ENCODE assay signal across 13 mouse cellular contexts in the genomic region with DNA sequence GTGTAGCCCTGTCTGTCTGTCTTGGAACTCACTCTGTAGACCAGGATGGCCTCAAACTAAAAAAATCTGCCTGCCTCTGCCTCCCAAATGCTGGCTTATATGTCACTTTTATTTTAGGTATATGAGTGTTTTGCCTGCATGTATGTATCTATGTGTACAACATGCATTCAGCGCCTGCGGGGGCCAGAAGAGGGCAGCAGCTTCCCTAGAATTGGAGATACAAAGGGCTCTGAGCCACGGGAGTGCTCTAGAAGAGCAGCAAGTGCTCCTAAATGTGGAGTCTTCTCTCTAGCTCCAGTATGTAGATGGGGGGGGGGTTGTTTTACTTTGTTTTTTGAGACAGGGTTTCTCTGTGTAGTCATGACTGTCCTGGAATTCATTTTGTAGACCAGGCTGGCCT. TPM values are rescaled to one million over a fixed set of nuclear protein-coding genes. Genes with fewer than 3 reads are reported as not detected.
DNase-seq lines count a peak whose midpoint lies in the region; ATAC-seq and TF ChIP-seq lines count a peak whose summit lies in the region.
"Not testable (repeated sequence)": the region's sequence is repeated elsewhere in the genome, so short reads cannot be mapped to it uniquely, and the experiment has no call there.
"Had no signal": no experiment of that assay in that cellular context is flagged by ENCODE, and none has a peak within 500 bp of the region (broad histone marks: within the 10 kb centered on the region; RNA-seq: fewer than 3 reads in every experiment).

No protein-coding gene starts in this region.

- not testable (repeated sequence) for TF ChIP-seq POLR2A in cerebellum, adult 2 months (IDR thresholded peaks at IDR 0.05; ENCODE audit: borderline replicate concordance, insufficient read depth, low read length)

- TF ChIP-seq CTCF in cerebellum, adult 2 months (IDR thresholded peaks at IDR 0.05; ENCODE audit: borderline replicate concordance, insufficient read depth, low read depth, low read length) = 0 out of 2 replicates have a peak, but pooled peaks have one; percentile 6

- not testable (repeated sequence) for H3K27ac ChIP-seq in cerebellum, adult 2 months (ENCODE audit: insufficient read depth, low read length)

- peak; percentile 45; the same call in 1 of the 2 replicates for ATAC-seq in frontal cortex, adult (ENCODE audit: low TSS enrichment)

- WGBS in cerebellum, adult 2 months = 10% methylated on average over 3 of the region's 3 CpGs

- H3K4me1 ChIP-seq in cerebellum, adult 2 months (ENCODE audit: control insufficient read depth, insufficient read depth, low read length) = not testable (repeated sequence)

- peak; percentile 46 for DNase-seq in NIH3T3 (ENCODE audit: low read depth)
- peak in 1 of 2 experiments; percentile 50 for DNase-seq in cerebellum, adult 2 months
- DNase-seq in kidney, adult 11 months = peak; percentile 36
- DNase-seq in layer of hippocampus, adult 9-10 months (ENCODE audit: low spot score) = peak; percentile 22
- peak; percentile 37 for DNase-seq in lung, postnatal 25 days (ENCODE audit: low spot score)
- peak; percentile 44 for DNase-seq in ovary, postnatal 36 days (ENCODE audit: low spot score)
- peak; percentile 25 for DNase-seq in urinary bladder, postnatal 14 days (ENCODE audit: low spot score)

- not testable (repeated sequence) for H3K27me3 ChIP-seq in cerebellum, adult 2 months (ENCODE audit: control insufficient read depth, insufficient read depth, low read length)

- not testable (repeated sequence) for H3K4me3 ChIP-seq in cerebellum, adult 2 months (replicated peaks; ENCODE audit: insufficient read depth, low read depth, low read length)

RNA-seq across cellular contexts. Expression of a gene that starts 4.0 kb away (rescaled TPM):
- 395 and 461 TPM in 2 replicates for polyA plus RNA-seq in cerebellum, adult 2 months (2012; rRNA removed)

RNA-seq across cellular contexts. Expression of a gene that starts 6.3 kb away (rescaled TPM):
- polyA plus RNA-seq in cerebellum, adult 2 months (2012; rRNA removed) = not detected in 2 replicates
- polyA plus RNA-seq: intestine, embryonic 14.5 days; liver, embryonic 15.5 days; midbrain, embryonic 10.5 days; neural tube, embryonic 11.5 days; testis, adult 2 months had no signal

RNA-seq across cellular contexts. Expression of a gene that starts 8.0 kb away (rescaled TPM):
- not detected in 2 replicates for polyA plus RNA-seq in cerebellum, adult 2 months (2012; rRNA removed)
- polyA plus RNA-seq: intestine, embryonic 14.5 days; liver, embryonic 15.5 days; midbrain, embryonic 10.5 days; neural tube, embryonic 11.5 days; testis, adult 2 months had no signal

RNA-seq across cellular contexts. Expression of a gene that starts 12.7 kb away (rescaled TPM):
- polyA plus RNA-seq in cerebellum, adult 2 months (2012; rRNA removed) = not detected in 2 replicates
- polyA plus RNA-seq: intestine, embryonic 14.5 days; liver, embryonic 15.5 days; neural tube, embryonic 11.5 days had no signal

RNA-seq across cellular contexts. Expression of a gene that starts 16.5 kb away (rescaled TPM):
- 27.5 TPM in 2 replicates for polyA plus RNA-seq in cerebellum, adult 2 months (2012; rRNA removed)
